Mouse (Mus musculus): ENCODE results near the gene Acin1.
A peak's percentile ranks its signal among the peaks of the same experiment; 100 is the strongest.

Gene Acin1

GRCm38 (mm10) chr14:54698733-54699132, 12.0 kb upstream of the Acin1 start, which contains the start of gene Gm29776:
TSS of gene Gm29776 (minus strand) at chr14:54698833.
- no peak for DNase-seq (ENCODE audit: low spot score)

- peak; percentile 55 for DNase-seq (ENCODE audit: low spot score)
Measured at GRCm38 (mm10) chr14:54696752-54697151, 10.0 kb upstream of the Acin1 start.

- DNase-seq (ENCODE audit: low spot score): no peak
Measured at GRCm38 (mm10) chr14:54695042-54695441, 8.3 kb upstream of the Acin1 start.

- DNase-seq (ENCODE audit: low spot score): peak; percentile 20
Measured at GRCm38 (mm10) chr14:54687251-54687650, 520 bp upstream of the Acin1 start.

GRCm38 (mm10) chr14:54686063-54686521, 639 bp downstream of the Acin1 start, which contains the start of gene 1700123O20Rik:
TSS of gene 1700123O20Rik (plus strand) at chr14:54686216.
- peak; percentile 84 for DNase-seq (ENCODE audit: low spot score)

GRCm38 (mm10) chr14:54685471-54685870, 1.3 kb downstream of the Acin1 start:
- peak; percentile 14 for DNase-seq (ENCODE audit: low spot score)

GRCm38 (mm10) chr14:54682396-54682795, 4.3 kb downstream of the Acin1 start:
- DNase-seq (ENCODE audit: low spot score): no peak

- DNase-seq (ENCODE audit: low spot score): no peak
Measured at GRCm38 (mm10) chr14:54678657-54679304, 8.0 kb downstream of the Acin1 start.

GRCm38 (mm10) chr14:54676290-54676689, 10.4 kb downstream of the Acin1 start:
- DNase-seq (ENCODE audit: low spot score): no peak

GRCm38 (mm10) chr14:54674317-54674716, 12.4 kb downstream of the Acin1 start:
- DNase-seq (ENCODE audit: low spot score): no peak

- DNase-seq (ENCODE audit: low spot score): no peak
Measured at GRCm38 (mm10) chr14:54669381-54669780, 17.4 kb downstream of the Acin1 start.

- DNase-seq (ENCODE audit: low spot score): no peak
Measured at GRCm38 (mm10) chr14:54664477-54665222, 22.1 kb downstream of the Acin1 start.

- peak; percentile 52 for DNase-seq (ENCODE audit: low spot score)
Measured at GRCm38 (mm10) chr14:54660009-54660408, 26.7 kb downstream of the Acin1 start.

GRCm38 (mm10) chr14:54653496-54653895, 33.2 kb downstream of the Acin1 start:
- peak; percentile 90 for DNase-seq (ENCODE audit: low spot score)

GRCm38 (mm10) chr14:54652787-54653186, 33.9 kb downstream of the Acin1 start:
- DNase-seq (ENCODE audit: low spot score): no peak

- no peak for DNase-seq (ENCODE audit: low spot score)
Measured at GRCm38 (mm10) chr14:54651556-54651955, 35.2 kb downstream of the Acin1 start.

- peak; percentile 94 for DNase-seq (ENCODE audit: low spot score)
Measured at GRCm38 (mm10) chr14:54650621-54651454, 35.9 kb downstream of the Acin1 start.

GRCm38 (mm10) chr14:54647900-54648299, 38.8 kb downstream of the Acin1 start:
- no peak for DNase-seq (ENCODE audit: low spot score)

- DNase-seq (ENCODE audit: low spot score): no peak
Measured at GRCm38 (mm10) chr14:54646898-54647636, 39.7 kb downstream of the Acin1 start.

- no peak for DNase-seq (ENCODE audit: low spot score)
Measured at GRCm38 (mm10) chr14:54646455-54646854, 40.3 kb downstream of the Acin1 start.

- DNase-seq (ENCODE audit: low spot score): no peak
Measured at GRCm38 (mm10) chr14:54644294-54644693, 42.4 kb downstream of the Acin1 start.

- peak; percentile 51 for DNase-seq (ENCODE audit: low spot score)
Measured at GRCm38 (mm10) chr14:54643011-54643410, 43.7 kb downstream of the Acin1 start.
